In the genomic region with DNA sequence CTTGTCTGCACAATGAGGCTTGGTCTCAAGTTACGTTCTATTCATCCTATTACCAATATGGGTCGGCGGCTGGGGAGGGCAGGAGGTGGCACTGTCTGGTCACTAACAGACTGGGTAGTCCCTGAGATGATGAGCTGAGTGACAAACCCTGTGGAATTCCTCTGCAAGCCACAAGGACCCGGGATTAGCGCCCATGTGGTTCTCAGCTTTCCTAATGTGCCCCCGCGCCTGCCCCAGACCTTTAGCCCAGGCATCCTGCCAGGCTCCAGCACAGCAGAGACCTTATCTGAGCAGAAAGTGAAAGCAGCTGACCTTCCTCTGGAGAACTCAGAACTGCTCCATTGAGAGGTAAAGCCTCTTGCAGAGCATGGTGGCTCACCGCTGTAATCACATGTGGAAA, we compare ENCODE assay signal across 9 mouse cellular contexts. TPM values are rescaled to one million over a fixed set of nuclear protein-coding genes. Genes with fewer than 3 reads are reported as not detected.
DNase-seq lines count a peak whose midpoint lies in the region; ATAC-seq and TF ChIP-seq lines count a peak whose summit lies in the region.
"Had no signal": no experiment of that assay in that cellular context is flagged by ENCODE, and none has a peak within 500 bp of the region (broad histone marks: within the 10 kb centered on the region; RNA-seq: fewer than 3 reads in every experiment).

No protein-coding gene starts in this region.

- H3K27me3 ChIP-seq in hindbrain, postnatal 0 days (ENCODE audit: insufficient read depth, low read length), result no peaks in the 10 kb centered on the region

- no peak overlapping the region for H3K9ac ChIP-seq in hindbrain, postnatal 0 days (replicated peaks; ENCODE audit: low read length)

- no peaks in the 10 kb centered on the region for H3K4me1 ChIP-seq in hindbrain, postnatal 0 days (ENCODE audit: insufficient read depth, low read length)

- TF ChIP-seq CTCF in gastrocnemius, adult 2 months (IDR thresholded peaks at IDR 0.05), result peak; percentile 54
- TF ChIP-seq CTCF in hindbrain, postnatal 0 days (IDR thresholded peaks at IDR 0.05; ENCODE audit: low read depth), result no peak

- WGBS in hindbrain, postnatal 0 days, result 68% methylated on average over 8 of the region's 8 CpGs

- intact Hi-C loops in gastrocnemius, adult 2 months (cut with DNase I), result no loop called here
- intact Hi-C loops in left cerebral cortex, postnatal 36 days (cut with DNase I), result no loop called here

- no peaks in the 10 kb centered on the region for H3K9me3 ChIP-seq in hindbrain, postnatal 0 days (ENCODE audit: low read length)
- H3K9me3 ChIP-seq: midbrain, embryonic 10.5 days had no signal

- H3K36me3 ChIP-seq in hindbrain, postnatal 0 days (ENCODE audit: insufficient read depth, low read length), result no peaks in the 10 kb centered on the region
- H3K36me3 ChIP-seq: midbrain, embryonic 10.5 days had no signal

- peak; percentile 86 for DNase-seq in ovary, adult 18-20 months (ENCODE audit: low spot score)
- DNase-seq in ovary, postnatal 10 days (ENCODE audit: low spot score), result no peak
- DNase-seq in gastrocnemius, adult 2 months, result peak; percentile 94
- DNase-seq in heart, postnatal 4 days, result peak; percentile 84
- DNase-seq in left cerebral cortex, postnatal 36 days (ENCODE audit: low spot score in 2 of 2), result no peak
- no peak for DNase-seq in spleen, postnatal 36 days (ENCODE audit: low spot score in 2 of 2)
- no peak for DNase-seq in hindbrain, postnatal 0 days (ENCODE audit: low spot score)
- DNase-seq: cerebellum, postnatal 25 days had no signal

- H3K4me3 ChIP-seq in gastrocnemius, adult 2 months, result peak overlapping the region; percentile 53
- H3K4me3 ChIP-seq in hindbrain, postnatal 0 days (ENCODE audit: low read length), result no peak overlapping the region
- H3K4me3 ChIP-seq: midbrain, embryonic 10.5 days had no signal

- ATAC-seq in hindbrain, postnatal 0 days, result no peak

- peak overlapping the region; percentile 89 for H3K27ac ChIP-seq in gastrocnemius, adult 2 months
- H3K27ac ChIP-seq in hindbrain, postnatal 0 days, result no peak overlapping the region
- H3K27ac ChIP-seq: midbrain, embryonic 10.5 days had no signal

- no peak overlapping the region for H3K4me2 ChIP-seq in hindbrain, postnatal 0 days (ENCODE audit: low read depth, low read length)

RNA-seq across cellular contexts. Expression of a gene that starts 21.0 kb away (rescaled TPM):
- 10 to 100 TPM in 1 of 2 experiments, 1 to 10 TPM in 1; 6.6 to 10.5 TPM for total RNA-seq in gastrocnemius, adult 2 months (2021)
- total RNA-seq in heart, postnatal 4 days (2021), result 10 to 100 TPM; 17.5 to 20.3 TPM
- 10 to 100 TPM; 11.3 to 11.7 TPM for total RNA-seq in left cerebral cortex, postnatal 36 days (2021)
- 17.4 and 27.2 TPM in 2 replicates for total RNA-seq in hindbrain, postnatal 0 days (2014; rRNA removed)
- polyA plus RNA-seq in hindbrain, postnatal 0 days (2015; fragmentation: Nextera tagmentation; extraction: Ambion mirVana), result 4.8 and 6.0 TPM in 2 replicates

RNA-seq across cellular contexts. Expression of a gene that starts 37.1 kb away (rescaled TPM):
- 1,000 to 10,000 TPM; 3,630 to 4,350 TPM for total RNA-seq in gastrocnemius, adult 2 months (2021)
- total RNA-seq in heart, postnatal 4 days (2021), result 1,000 to 10,000 TPM; 3,223 to 3,331 TPM
- total RNA-seq in left cerebral cortex, postnatal 36 days (2021), result 100 to 1,000 TPM; 939 to 945 TPM
- 377 and 433 TPM in 2 replicates for total RNA-seq in hindbrain, postnatal 0 days (2014; rRNA removed)
- polyA plus RNA-seq in hindbrain, postnatal 0 days (2015; fragmentation: Nextera tagmentation; extraction: Ambion mirVana), result 731 and 750 TPM in 2 replicates

RNA-seq across cellular contexts. Expression of a gene that starts 53.5 kb away (rescaled TPM):
- 1 to 10 TPM; 7.0 to 8.6 TPM for total RNA-seq in gastrocnemius, adult 2 months (2021)
- total RNA-seq in heart, postnatal 4 days (2021), result 10 to 100 TPM; 17.8 to 19.1 TPM
- total RNA-seq in left cerebral cortex, postnatal 36 days (2021), result 10 to 100 TPM; 23.1 to 25.5 TPM
- 21.2 and 21.6 TPM in 2 replicates for total RNA-seq in hindbrain, postnatal 0 days (2014; rRNA removed)
- polyA plus RNA-seq in hindbrain, postnatal 0 days (2015; fragmentation: Nextera tagmentation; extraction: Ambion mirVana), result 11.1 and 12.0 TPM in 2 replicates

Comparison
In these comparisons a context has a peak if more than half of its experiments do, and no peak if none do; other contexts are left out.
1. DNase-seq: peak in ovary, adult 18-20 months (single experiment), gastrocnemius, adult 2 months (single experiment) and heart, postnatal 4 days (single experiment); none in ovary, postnatal 10 days (single experiment), left cerebral cortex, postnatal 36 days (0 of 2), spleen, postnatal 36 days (0 of 2) and hindbrain, postnatal 0 days (single experiment).